Mouse (Mus musculus): ENCODE data around the gene Ptpn21. TPM values are rescaled to one million over a fixed set of nuclear protein-coding genes. Genes with fewer than 3 reads are reported as not detected.

Gene Ptpn21
- total and polyA plus RNA-seq, 2 experiments from 2014 or later: 5.4 to 16.0 TPM

DNA sequence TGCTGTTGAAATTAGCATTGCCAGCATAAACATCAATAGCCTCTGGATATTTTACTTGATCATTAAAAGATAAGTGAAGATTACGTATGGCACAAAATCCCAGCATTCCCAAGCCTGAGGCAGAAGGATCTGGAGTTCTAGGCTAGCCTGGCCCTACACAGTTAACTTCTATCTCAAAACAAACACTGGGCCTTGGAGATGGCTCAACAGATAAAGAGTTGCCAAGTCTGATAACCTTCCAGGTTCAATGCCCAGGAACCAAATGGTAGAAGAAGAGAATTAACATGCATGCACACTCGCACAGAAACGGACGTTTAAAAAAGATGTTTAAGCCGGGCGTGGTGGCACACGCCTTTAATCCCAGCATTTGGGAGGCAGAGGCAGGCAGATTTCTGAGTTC, 13.0 kb downstream of the Ptpn21 start:
- H3K4me1 ChIP-seq (ENCODE audit: control insufficient read depth, insufficient read depth): peaks cover 26% of the 10 kb centered on the region
- no peak overlapping the region for H3K4me3 ChIP-seq (ENCODE audit: low read depth, low read length)
- no peak for DNase-seq (ENCODE audit: low spot score)
- WGBS: 92% methylated on average over 7 of the region's 7 CpGs
- no peaks in the 10 kb centered on the region for H3K36me3 ChIP-seq (replicated peaks; ENCODE audit: control insufficient read depth, insufficient read depth, low read length)
- H3K27ac ChIP-seq (ENCODE audit: low read depth): no peak overlapping the region
- H3K27me3 ChIP-seq (ENCODE audit: control insufficient read depth, insufficient read depth, low read length): no peaks in the 10 kb centered on the region
- no peak overlapping the region for H3K4me2 ChIP-seq (ENCODE audit: low read depth, low read length)
- no peak for ATAC-seq (ENCODE audit: insufficient read depth, low read depth)
- TF ChIP-seq CTCF (IDR thresholded peaks at IDR 0.05; ENCODE audit: low read depth) (no peak), EP300 (IDR thresholded peaks at IDR 0.05; ENCODE audit: low read depth) (no peak)
- H3K9ac ChIP-seq (replicated peaks; ENCODE audit: low read depth, low read length): no peak overlapping the region
- H3K9me3 ChIP-seq (replicated peaks; ENCODE audit: control insufficient read depth, low read length): no peaks in the 10 kb centered on the region

DNA sequence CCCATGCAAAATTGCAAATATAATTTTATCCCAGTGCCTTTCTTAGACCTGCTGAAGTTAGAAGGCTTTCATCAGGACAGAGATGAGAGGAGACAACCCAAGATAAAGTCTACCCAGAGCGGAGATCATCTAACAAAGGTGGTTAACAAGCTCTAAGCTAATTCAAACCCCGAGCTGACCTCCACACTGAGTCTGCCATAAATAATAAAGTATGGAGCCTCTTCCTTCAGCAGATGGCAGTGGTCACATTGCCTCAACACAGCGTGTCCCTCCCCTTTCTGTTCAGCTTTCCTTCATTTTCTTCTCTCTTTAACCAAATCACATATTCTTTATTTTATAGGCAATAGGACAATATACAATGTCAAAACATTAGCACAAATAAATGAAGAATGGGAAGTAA, 16.2 kb downstream of the Ptpn21 start:
- TF ChIP-seq EP300 (IDR thresholded peaks at IDR 0.05; ENCODE audit: low read depth): no peak
- TF ChIP-seq CTCF (IDR thresholded peaks at IDR 0.05; ENCODE audit: low read depth): no peak
- 60% methylated on average over 3 of the region's 3 CpGs for WGBS
- no peak overlapping the region for H3K4me3 ChIP-seq (ENCODE audit: low read depth, low read length)
- H3K27me3 ChIP-seq (ENCODE audit: control insufficient read depth, insufficient read depth, low read length): no peaks in the 10 kb centered on the region
- H3K9ac ChIP-seq (replicated peaks; ENCODE audit: low read depth, low read length): no peak overlapping the region
- no peaks in the 10 kb centered on the region for H3K36me3 ChIP-seq (replicated peaks; ENCODE audit: control insufficient read depth, insufficient read depth, low read length)
- peak overlapping the region; percentile 2; the same call in 1 of the 2 replicates for H3K4me2 ChIP-seq (ENCODE audit: low read depth, low read length)
- peaks cover 19% of the 10 kb centered on the region for H3K4me1 ChIP-seq (ENCODE audit: control insufficient read depth, insufficient read depth)
- no peak for ATAC-seq (ENCODE audit: insufficient read depth, low read depth)
- H3K9me3 ChIP-seq (replicated peaks; ENCODE audit: control insufficient read depth, low read length): no peaks in the 10 kb centered on the region
- no peak for DNase-seq (ENCODE audit: low spot score)
- H3K27ac ChIP-seq (ENCODE audit: low read depth): peak overlapping the region; percentile 22

DNA sequence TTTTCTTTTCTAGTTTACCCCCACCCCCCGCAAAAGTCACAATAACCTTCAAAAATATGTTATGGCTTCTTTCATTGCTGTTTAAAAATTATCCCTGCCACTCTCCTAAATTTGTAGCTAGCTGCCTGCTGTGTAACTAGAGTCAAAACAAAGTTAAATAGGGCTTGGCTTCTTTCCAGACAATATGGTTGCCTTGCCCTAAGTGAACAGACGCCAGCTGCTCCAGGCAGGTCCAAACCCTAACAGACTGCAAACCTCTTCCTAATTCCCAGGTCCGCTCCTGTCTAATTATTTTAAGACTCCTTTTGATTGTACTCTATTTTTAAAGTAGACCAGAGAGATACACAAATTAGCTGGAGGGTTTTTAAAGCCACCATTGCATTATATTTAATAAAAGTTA, 16.6 kb downstream of the Ptpn21 start:
- Histone ChIP-seq H3K4me3 (ENCODE audit: low read depth, low read length) (no peak overlapping the region), H3K27ac (ENCODE audit: low read depth) (peak overlapping the region; percentile 22), H3K27me3 (ENCODE audit: control insufficient read depth, insufficient read depth, low read length) (no peaks in the 10 kb centered on the region), H3K9me3 (replicated peaks; ENCODE audit: control insufficient read depth, low read length) (no peaks in the 10 kb centered on the region), H3K9ac (replicated peaks; ENCODE audit: low read depth, low read length) (no peak overlapping the region), H3K4me2 (ENCODE audit: low read depth, low read length) (peak overlapping the region; percentile 2; the same call in 1 of the 2 replicates), H3K4me1 (ENCODE audit: control insufficient read depth, insufficient read depth) (peaks cover 21% of the 10 kb centered on the region), H3K36me3 (replicated peaks; ENCODE audit: control insufficient read depth, insufficient read depth, low read length) (no peaks in the 10 kb centered on the region)
- no peak for TF ChIP-seq CTCF (IDR thresholded peaks at IDR 0.05; ENCODE audit: low read depth)
- TF ChIP-seq EP300 (IDR thresholded peaks at IDR 0.05; ENCODE audit: low read depth): no peak
- ATAC-seq (ENCODE audit: insufficient read depth, low read depth) (no peak), DNase-seq (ENCODE audit: low spot score) (peak; percentile 62)
- WGBS: 47% methylated on average over 3 of the region's 3 CpGs

DNA sequence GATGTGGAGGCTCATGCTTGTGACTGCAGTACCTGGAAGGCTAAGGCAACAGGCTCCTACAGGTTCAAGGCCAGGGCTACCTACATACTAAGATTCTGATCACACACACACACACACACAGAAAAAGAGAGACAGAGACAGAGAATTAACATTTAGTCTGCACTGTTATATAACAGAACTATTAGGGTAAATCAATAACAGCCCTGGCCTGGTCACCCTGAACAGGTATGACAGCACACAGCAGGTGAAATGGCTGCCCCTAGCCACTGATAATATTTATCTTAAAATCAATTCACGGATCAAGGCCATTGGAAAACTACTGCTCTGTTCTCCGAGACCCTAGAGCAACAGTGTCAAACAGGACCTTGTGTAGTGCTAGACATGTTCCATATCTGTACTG, 21.1 kb downstream of the Ptpn21 start:
- TF ChIP-seq EP300 (IDR thresholded peaks at IDR 0.05; ENCODE audit: low read depth) (no peak), CTCF (IDR thresholded peaks at IDR 0.05; ENCODE audit: low read depth) (no peak)
- 86% methylated on average over 2 of the region's 2 CpGs for WGBS
- Histone ChIP-seq H3K36me3 (replicated peaks; ENCODE audit: control insufficient read depth, insufficient read depth, low read length) (no peaks in the 10 kb centered on the region), H3K4me1 (ENCODE audit: control insufficient read depth, insufficient read depth) (peaks cover 38% of the 10 kb centered on the region), H3K27ac (ENCODE audit: low read depth) (no peak overlapping the region), H3K4me3 (ENCODE audit: low read depth, low read length) (no peak overlapping the region), H3K9me3 (replicated peaks; ENCODE audit: control insufficient read depth, low read length) (no peaks in the 10 kb centered on the region), H3K27me3 (ENCODE audit: control insufficient read depth, insufficient read depth, low read length) (no peaks in the 10 kb centered on the region), H3K9ac (replicated peaks; ENCODE audit: low read depth, low read length) (no peak overlapping the region), H3K4me2 (ENCODE audit: low read depth, low read length) (no peak overlapping the region)
- ATAC-seq (ENCODE audit: insufficient read depth, low read depth) (no peak), DNase-seq (ENCODE audit: low spot score) (no peak)

DNA sequence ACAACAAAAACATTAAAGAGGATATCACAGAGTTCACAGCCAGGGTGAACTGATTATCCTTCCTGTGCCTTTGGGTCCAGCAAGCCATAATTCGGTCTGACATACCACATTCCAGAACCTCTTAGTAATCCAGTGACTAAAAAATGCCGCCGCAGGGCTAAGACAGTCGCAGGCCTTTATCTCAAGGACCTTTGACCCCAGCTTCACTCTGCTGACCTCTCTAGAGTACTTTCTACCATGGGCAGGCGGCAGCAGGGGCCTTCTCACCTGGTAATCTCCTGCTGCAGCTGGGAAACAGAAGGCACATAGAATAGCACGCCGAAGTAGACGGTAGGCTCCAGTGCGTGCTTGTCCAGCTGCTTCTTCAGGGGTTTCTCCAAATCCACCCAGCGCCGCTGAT, 22.4 kb downstream of the Ptpn21 start:
- Histone ChIP-seq H3K4me3 (ENCODE audit: low read depth, low read length) (no peak overlapping the region), H3K4me1 (ENCODE audit: control insufficient read depth, insufficient read depth) (peaks cover 27% of the 10 kb centered on the region), H3K9me3 (replicated peaks; ENCODE audit: control insufficient read depth, low read length) (no peaks in the 10 kb centered on the region), H3K27me3 (ENCODE audit: control insufficient read depth, insufficient read depth, low read length) (no peaks in the 10 kb centered on the region), H3K9ac (replicated peaks; ENCODE audit: low read depth, low read length) (no peak overlapping the region), H3K36me3 (replicated peaks; ENCODE audit: control insufficient read depth, insufficient read depth, low read length) (0 out of 2 replicates have a peak, but pooled peaks cover 3% of the 10 kb centered on the region), H3K27ac (ENCODE audit: low read depth) (peak overlapping the region; percentile 32; the same call in 1 of the 2 replicates), H3K4me2 (ENCODE audit: low read depth, low read length) (0 out of 2 replicates have a peak overlapping the region, but pooled peaks have one; percentile 10)
- DNase-seq (ENCODE audit: low spot score) (peak; percentile 32), ATAC-seq (ENCODE audit: insufficient read depth, low read depth) (no peak; the same call in 1 of the 2 replicates)
- TF ChIP-seq EP300 (IDR thresholded peaks at IDR 0.05; ENCODE audit: low read depth) (no peak), CTCF (IDR thresholded peaks at IDR 0.05; ENCODE audit: low read depth) (no peak)
- WGBS: 17% methylated on average over 11 of the region's 11 CpGs

DNA sequence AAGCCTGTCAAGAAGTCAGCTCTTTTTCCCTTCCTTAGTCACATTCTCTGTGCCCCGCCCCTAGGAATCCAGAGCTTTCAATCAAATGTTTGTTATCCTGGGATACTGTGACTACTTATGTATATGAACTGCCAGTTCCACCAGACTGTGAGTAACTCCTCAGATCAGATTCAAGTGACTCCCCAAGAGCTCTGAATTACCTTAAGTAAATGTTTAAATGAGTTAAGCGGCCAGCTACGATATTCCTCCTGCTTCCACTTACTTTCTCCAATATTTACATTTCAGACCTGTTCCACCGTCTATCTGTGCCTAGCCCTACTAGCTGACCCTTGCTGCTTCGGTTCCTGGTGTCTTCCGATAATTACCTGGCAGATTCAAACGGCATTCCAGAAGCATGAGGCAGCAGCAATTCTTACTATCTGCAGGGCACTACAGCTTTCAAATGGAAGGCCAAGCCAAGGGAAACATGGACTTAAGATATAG, 23.5 kb downstream of the Ptpn21 start:
- Histone ChIP-seq H3K9me3 (replicated peaks; ENCODE audit: control insufficient read depth, low read length) (no peaks in the 10 kb centered on the region), H3K9ac (replicated peaks; ENCODE audit: low read depth, low read length) (no peak overlapping the region), H3K4me1 (ENCODE audit: control insufficient read depth, insufficient read depth) (peaks cover 25% of the 10 kb centered on the region), H3K27ac (ENCODE audit: low read depth) (no peak overlapping the region), H3K36me3 (replicated peaks; ENCODE audit: control insufficient read depth, insufficient read depth, low read length) (0 out of 2 replicates have a peak, but pooled peaks cover 6% of the 10 kb centered on the region), H3K4me3 (ENCODE audit: low read depth, low read length) (no peak overlapping the region), H3K27me3 (ENCODE audit: control insufficient read depth, insufficient read depth, low read length) (no peaks in the 10 kb centered on the region), H3K4me2 (ENCODE audit: low read depth, low read length) (no peak overlapping the region)
- ATAC-seq (ENCODE audit: insufficient read depth, low read depth) (no peak), DNase-seq (ENCODE audit: low spot score) (no peak)
- TF ChIP-seq EP300 (IDR thresholded peaks at IDR 0.05; ENCODE audit: low read depth) (no peak), CTCF (IDR thresholded peaks at IDR 0.05; ENCODE audit: low read depth) (no peak)
- 35% methylated on average over 7 of the region's 7 CpGs for WGBS
